Mouse (Mus musculus) layer of hippocampus, adult 9-11 months (tissue): ENCODE data around the gene Gp1ba.

ENCODE experiments used
- DNase-seq: peaks from one replicate; pipeline ENCODE4 v3.0.0; 2022

Gp1ba gene

GRCm38 (mm10) chr11:70654198-70654922 lies 15.4 kb downstream of the Gp1ba start, which contains the start of gene Pfn1:
Pfn1 (minus strand) TSS chr11:70654644.
- DNase-seq = peak; percentile 77

- peak; percentile 68 for DNase-seq
These were observed 16.1 kb downstream of the Gp1ba start for GRCm38 (mm10) chr11:70654923-70655570.

GRCm38 (mm10) chr11:70655571-70656455 lies 16.9 kb downstream of the Gp1ba start:
- DNase-seq = no peak

GRCm38 (mm10) chr11:70656456-70656927 lies 17.6 kb downstream of the Gp1ba start:
- DNase-seq = no peak

GRCm38 (mm10) chr11:70656964-70657363 lies 18.0 kb downstream of the Gp1ba start, which contains the start of gene Eno3:
Eno3 (plus strand) TSS chr11:70657202.
- no peak for DNase-seq

GRCm38 (mm10) chr11:70657573-70657972 lies 18.7 kb downstream of the Gp1ba start:
- DNase-seq = no peak

GRCm38 (mm10) chr11:70657991-70658390 lies 19.1 kb downstream of the Gp1ba start:
- no peak for DNase-seq

- DNase-seq = no peak
These were observed 19.6 kb downstream of the Gp1ba start for GRCm38 (mm10) chr11:70658521-70658920.

- DNase-seq = no peak
These were observed 20.0 kb downstream of the Gp1ba start for GRCm38 (mm10) chr11:70658942-70659341.

- no peak for DNase-seq
These were observed 21.6 kb downstream of the Gp1ba start for GRCm38 (mm10) chr11:70660571-70660970.

GRCm38 (mm10) chr11:70663101-70663500 lies 24.2 kb downstream of the Gp1ba start:
- DNase-seq = no peak

GRCm38 (mm10) chr11:70663957-70664356 lies 25.0 kb downstream of the Gp1ba start:
- no peak for DNase-seq

- no peak for DNase-seq
These were observed 25.8 kb downstream of the Gp1ba start for GRCm38 (mm10) chr11:70664741-70665140.

- DNase-seq = no peak
These were observed 27.8 kb downstream of the Gp1ba start for GRCm38 (mm10) chr11:70666687-70667086.

DNA sequence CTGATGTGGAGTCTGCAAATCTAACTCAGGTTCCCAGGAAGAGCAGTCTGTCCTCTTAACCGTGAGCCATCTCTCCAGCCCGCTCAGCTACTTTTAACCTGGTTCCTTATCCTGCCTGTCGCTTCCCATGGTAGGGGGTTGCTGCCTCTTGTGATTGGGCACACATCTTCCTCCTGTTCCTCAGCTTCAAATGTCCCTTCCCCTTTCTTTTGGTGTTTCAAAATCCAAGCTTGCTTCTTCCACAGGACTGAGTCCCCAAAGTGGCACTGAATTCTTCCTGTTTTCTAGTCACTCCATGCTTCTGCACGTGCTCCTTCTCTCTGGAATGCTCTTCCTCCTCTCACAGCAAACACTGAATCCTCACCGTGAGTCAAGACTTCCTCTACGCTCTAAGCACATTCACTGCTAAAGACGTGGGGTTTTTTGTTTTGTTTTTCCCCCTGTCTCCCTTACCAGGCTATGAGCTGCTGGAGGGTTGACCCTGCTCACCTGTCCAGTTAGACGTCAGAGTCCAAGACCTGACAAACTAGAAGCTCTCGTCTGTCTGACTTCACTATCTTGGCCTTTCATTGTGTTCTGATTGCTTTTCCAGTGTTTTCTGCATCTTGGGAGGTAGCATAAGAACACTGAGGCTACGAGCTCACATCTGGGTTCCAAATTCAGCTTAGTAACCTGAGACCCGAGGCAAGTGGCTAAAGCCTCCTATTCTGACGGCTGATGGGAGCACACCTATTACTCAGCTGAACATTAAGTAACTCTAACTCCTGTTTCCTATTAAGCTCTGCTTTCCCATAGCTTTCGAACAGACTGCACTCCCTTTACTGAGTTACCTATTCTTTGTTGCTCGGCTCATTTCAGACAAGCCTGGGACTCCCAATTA lies 28.6 kb downstream of the Gp1ba start:
- DNase-seq = no peak

DNA sequence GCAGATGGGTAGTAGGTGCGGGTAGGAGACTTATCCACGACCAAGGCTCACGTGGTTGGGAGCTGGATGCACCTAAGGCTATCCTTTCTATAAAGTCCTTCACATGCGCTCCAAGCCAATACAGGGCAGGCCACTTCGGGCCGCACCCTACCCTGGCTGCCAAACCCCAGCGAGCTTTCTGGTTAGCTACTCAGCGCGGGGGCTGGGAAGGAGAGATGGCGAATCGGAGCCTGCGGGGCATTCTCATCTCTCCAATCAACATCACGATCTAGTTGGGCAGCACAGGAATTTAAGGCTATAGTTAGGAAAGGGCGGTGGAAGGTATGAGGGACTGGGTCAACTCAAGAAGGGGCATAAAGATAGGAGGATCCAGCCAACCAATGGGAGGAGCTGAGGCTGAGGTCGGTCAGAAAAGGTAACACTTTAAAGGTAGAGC lies 29.4 kb downstream of the Gp1ba start:
- DNase-seq = no peak

DNA sequence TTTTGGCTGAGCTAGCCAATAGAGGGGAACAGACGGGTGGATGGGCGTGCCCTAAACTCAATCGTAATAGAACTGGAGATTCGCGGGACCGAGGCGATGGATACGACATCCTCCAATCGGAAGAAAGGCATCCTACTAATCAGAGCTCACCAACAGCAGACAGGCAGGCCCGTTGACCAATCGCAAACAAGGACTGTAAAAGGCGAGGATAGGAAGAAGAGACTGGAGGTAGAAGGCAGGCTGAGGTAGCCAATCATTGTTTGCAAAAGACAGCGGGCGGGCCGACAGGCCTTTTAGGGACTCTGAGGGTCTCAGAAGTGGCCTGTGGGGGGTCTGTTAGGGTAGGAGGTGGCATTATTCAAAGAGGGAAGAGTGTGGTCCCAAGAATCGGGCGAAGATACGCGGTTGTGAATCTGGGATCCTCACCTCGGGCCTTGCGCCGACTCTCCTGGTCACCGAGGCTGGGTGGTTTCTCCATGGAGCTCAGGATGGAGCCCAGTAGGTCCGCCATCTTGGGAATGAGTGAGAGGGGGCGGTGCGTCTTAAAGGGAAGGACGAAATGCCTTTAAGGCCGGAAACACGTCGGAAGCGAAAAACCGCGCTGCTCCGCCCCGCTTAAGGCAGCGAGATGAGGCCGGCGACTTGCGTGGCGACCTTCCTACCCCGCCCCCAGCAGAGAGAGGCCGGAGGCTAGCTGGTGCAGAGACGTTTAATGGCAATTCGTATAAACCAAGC lies 30.0 kb downstream of the Gp1ba start, which contains the start of gene Spag7:
Gene Spag7, minus strand, starts transcription at position 646 of the 735 bp plus-strand sequence.
- DNase-seq = peak; percentile 100

DNA sequence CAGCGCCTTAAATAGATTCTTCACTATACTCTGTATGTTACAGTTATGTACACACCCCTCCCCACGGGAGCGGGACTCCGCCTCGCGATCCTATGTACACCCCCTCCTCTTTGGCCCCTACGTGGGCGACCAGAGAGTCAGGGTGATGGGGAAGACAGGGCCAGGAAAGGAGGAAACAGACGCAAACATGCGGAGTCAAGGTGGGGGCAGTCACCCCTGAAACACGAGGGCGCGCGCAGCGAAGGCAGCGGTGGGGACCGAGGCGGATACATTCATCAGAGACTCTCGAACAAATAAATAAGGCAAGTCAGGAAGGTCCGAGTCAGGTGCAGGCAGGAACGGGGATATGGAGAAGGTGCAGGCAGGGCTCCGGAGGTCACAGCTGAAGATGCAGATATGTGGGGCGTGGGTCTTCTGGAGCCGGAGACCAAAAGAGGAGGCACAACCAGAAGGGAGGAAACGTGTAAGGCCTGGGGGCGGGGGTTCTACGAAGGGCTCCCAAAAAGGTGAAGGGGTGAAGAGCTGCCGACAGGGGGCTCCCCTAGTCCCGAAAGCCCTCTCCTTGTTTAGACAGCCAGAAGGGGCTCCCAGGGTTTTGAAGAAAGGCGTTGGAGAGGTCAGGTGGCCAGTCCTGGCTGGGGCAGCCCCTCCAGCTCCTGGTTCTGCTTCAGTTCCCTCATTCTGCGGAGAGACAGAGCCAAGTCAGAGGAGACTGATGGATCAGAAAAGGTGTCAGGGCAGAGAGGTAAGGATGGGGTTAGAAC lies 30.8 kb downstream of the Gp1ba start:
- peak; percentile 77 for DNase-seq

GRCm38 (mm10) chr11:70670483-70670882 lies 31.6 kb downstream of the Gp1ba start:
- no peak for DNase-seq

DNA sequence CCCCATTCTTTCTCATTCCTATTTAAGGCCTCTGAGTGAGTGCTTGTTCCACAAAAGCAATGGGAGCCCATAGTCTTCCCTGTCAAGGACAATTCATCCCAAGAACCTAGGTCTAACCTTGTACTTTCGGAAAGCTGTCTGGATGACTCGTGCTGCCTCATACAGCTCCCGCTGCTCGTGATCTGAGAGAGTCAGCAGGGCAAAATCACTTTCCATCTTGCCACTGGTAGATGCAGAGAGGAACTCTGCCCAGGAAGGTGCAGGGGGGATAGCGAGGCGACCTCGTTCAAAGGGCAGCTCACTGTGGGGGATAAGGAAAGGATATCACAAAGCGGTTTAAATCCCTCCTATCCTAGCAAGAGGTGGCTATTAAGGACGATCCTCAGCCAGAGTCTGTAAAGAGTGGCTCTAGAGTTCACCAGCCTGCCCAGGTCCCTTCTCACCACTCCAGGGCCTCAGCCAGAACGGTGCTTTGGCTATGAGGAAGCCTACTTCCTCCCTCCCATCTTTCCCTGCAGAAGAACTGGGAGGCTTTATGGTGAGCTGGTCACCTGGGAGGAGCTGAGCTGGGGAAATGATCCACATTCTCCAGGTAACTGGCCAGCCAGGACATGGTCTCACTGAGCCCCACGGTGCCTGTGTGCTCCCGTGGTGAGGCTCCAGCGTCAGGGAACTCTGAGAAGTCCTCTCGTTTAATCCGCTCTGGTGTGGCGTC lies 32.6 kb downstream of the Gp1ba start:
- DNase-seq = no peak
